Mouse (Mus musculus) kidney, adult 2 months (tissue): Measurements from ENCODE around the gene Spop. TPM values are rescaled to one million over a fixed set of nuclear protein-coding genes. Genes with fewer than 3 reads are reported as not detected.

Source experiments
- DNase-seq: peaks from one replicate; pipeline ENCODE4 v3.0.0; 2021
- H3K27ac ChIP-seq: fragments of 200-500 bp; 2 replicates; pipeline ENCODE4 v1.5.1; 2012; ENCODE audit warnings: low read depth, low read length, control low read depth, inconsistent platforms; ENCODE audit not compliant: insufficient read depth
- H3K27me3 ChIP-seq: fragments of 200-500 bp; replicated peaks from 2 replicates; pipeline ENCODE4 v1.6.1; 2012; ENCODE audit warnings: mild to moderate bottlenecking, moderate library complexity, low read length, inconsistent platforms; ENCODE audit not compliant: control insufficient read depth, insufficient read depth
- H3K36me3 ChIP-seq: fragments of 200-500 bp; 2 replicates; pipeline ENCODE4 v1.6.1; 2012; ENCODE audit warnings: mild to moderate bottlenecking, moderate library complexity, low read length, inconsistent platforms; ENCODE audit not compliant: control insufficient read depth, insufficient read depth
- H3K4me1 ChIP-seq: fragments of 200-500 bp; 2 replicates; pipeline ENCODE4 v1.6.1; 2011; ENCODE audit warnings: low read length; ENCODE audit not compliant: control insufficient read depth, insufficient read depth
- H3K4me3 ChIP-seq: fragments of 200-500 bp; 2 replicates; pipeline ENCODE4 v1.5.1; 2011; ENCODE audit warnings: mild to moderate bottlenecking, low read depth, low read length, control low read depth; ENCODE audit not compliant: insufficient read depth
- CTCF ChIP-seq: fragments of 200-500 bp; conservative IDR thresholded peaks from 2 replicates; pipeline ENCODE4 v1.5.1; 2011; ENCODE audit warnings: low read depth, mild to moderate bottlenecking, control low read depth, low read length, moderate library complexity, mixed read lengths; ENCODE audit not compliant: insufficient read depth, insufficient read length
- POLR2A ChIP-seq: fragments of 200-500 bp; IDR thresholded peaks from one replicate; pipeline ENCODE4 v1.6.1; 2011; ENCODE audit warnings: low read depth, low read length, control low read depth
- WGBS: fragments of 180-500 bp; shearing (Covaris S2); methylation state at CpG from one replicate; pipeline ENCODE4 v1.1.7; 2018; 5-methylcytosine and 5-hydroxymethylcytosine counted together
- polyA plus RNA-seq: library from polyadenylated mRNA; depleted of rRNA; stranded (reverse); fragments of >200 nt; gene quantifications from 2 replicates; pipeline ENCODE4 v1.2.3, GENCODE M21; 2012

Spop gene
- polyA plus RNA-seq, 1 experiment: 66.4 TPM

DNA sequence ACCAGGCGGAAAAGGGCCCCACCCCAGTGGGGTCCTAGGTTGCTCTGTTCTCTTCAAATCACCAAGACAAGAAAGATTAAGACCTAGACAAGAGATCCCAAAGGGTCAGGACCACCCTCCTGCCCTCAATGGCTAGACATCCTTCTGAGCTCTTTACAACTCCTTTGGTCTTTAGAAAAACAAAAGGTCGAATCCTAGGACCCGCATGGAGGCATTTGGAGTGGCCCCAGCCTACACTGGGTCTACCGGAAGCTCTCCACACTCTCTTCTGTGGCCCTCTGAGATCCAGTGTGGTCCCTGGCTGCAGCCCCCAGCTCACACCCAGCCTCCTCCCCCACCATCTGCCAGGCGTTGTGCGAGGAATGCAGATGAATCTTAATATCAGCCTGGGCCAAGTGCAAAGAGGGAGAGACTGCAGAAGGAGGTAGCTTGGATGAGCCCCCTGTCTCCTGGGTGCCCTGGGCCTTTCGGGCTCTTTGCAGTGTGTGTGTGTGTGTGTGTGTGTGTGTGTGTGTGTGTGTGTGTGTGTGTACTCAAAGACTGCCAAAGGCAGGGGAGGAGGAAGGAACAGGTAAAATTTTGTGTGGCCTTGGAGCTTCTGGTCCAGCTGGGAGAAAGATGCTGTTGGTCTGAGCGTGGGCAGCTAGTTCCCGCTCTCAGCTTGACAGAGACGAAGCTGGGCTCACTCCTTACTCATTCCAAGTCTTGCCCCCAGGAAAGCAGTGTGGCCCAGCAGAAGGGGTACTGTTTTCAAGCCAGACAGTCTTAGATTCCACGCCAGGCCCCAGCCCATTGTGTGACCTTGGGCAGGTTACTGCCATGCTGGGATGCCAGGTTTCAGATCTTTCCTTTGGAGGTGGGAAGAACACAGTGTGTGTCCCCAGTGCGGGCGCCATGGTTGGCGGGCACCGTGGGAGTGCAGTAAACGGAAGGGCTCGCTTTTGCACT is 101.8 kb downstream of the Spop start:
- Histone ChIP-seq H3K27me3 (0 out of 2 replicates have a peak, but pooled peaks cover 3% of the 10 kb centered on the region), H3K27ac (no peak overlapping the region), H3K36me3 (no peaks in the 10 kb centered on the region), H3K4me1 (no peaks in the 10 kb centered on the region), H3K4me3 (no peak overlapping the region)
- TF ChIP-seq POLR2A (no peak), CTCF (no peak)
- 67% methylated on average over 17 of the region's 17 CpGs for WGBS
- no peak for DNase-seq

DNA sequence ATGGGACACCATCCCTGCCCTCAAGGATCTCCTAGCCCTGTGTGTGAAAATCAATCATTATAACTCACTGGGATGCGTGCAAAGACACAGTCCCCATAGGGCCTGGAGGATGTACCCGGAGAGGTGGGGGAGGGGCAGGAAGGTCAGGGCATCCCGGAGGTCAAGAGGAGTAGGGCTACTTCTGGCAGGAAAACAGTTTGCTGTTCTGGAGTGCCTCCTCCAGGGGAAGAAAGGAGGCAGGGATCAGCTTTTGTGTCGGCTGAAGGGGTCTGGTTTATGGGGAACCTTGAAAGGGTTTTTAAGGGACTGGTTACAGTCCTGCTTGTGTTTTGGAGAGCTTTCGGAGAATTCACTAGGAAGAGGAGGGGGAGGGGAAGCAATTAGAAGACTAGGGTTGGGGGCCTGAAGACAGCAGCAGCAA is 102.6 kb downstream of the Spop start:
- Histone ChIP-seq H3K36me3 (no peaks in the 10 kb centered on the region), H3K4me3 (no peak overlapping the region), H3K4me1 (no peaks in the 10 kb centered on the region; the same call in 1 of the 2 replicates), H3K27ac (no peak overlapping the region), H3K27me3 (0 out of 2 replicates have a peak, but pooled peaks cover 3% of the 10 kb centered on the region)
- DNase-seq: no peak
- WGBS: 26% methylated on average over 5 of the region's 5 CpGs
- no peak for TF ChIP-seq CTCF
- no peak for TF ChIP-seq POLR2A

DNA sequence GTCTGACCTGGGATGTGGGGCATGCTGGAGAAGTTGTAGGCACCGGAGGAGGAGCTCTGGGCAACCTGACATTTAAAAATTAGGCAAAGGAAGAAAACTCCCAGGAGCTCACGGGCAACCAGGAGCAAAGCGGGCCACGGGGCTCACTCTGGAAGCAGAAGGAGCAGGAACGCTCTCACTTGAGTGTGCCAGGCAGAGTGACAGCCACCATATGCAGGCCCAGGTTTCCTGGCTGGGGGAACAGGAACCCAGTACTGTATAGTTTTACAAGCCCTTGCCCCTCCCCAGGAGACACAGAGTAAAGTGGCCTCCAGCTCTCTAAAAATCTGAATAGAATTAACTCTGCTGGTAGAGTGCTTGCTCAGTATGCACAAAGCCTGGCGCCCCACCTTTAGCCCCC is 103.3 kb downstream of the Spop start:
- H3K27me3 ChIP-seq: 0 out of 2 replicates have a peak, but pooled peaks cover 3% of the 10 kb centered on the region
- 49% methylated on average over 6 of the region's 6 CpGs for WGBS
- H3K36me3 ChIP-seq: no peaks in the 10 kb centered on the region

DNA sequence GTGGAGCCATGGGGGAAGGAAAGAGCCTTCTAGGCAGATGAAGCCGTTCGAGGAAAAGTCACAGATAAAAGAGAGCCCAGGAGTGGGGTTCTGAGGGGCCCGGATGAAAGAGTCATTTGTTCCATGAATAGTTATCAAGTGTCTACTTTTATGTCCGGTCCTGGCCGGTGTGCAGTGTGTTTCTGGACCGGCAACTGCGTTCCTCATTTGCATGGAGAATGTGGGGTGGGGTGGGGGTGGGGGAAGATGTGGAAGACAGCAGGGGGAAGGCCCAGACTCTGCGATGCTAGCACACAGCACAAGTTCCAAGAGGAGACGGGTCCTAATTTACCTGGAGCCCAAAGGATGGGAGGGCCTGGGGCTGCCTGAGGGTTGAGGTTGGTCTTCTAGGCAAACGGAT is 105.4 kb downstream of the Spop start:
- Histone ChIP-seq H3K36me3 (no peaks in the 10 kb centered on the region), H3K27me3 (no peaks in the 10 kb centered on the region), H3K4me1 (no peaks in the 10 kb centered on the region; the same call in 1 of the 2 replicates), H3K27ac (no peak overlapping the region), H3K4me3 (no peak overlapping the region)
- 76% methylated on average over 10 of the region's 10 CpGs for WGBS
- no peak for TF ChIP-seq CTCF
- TF ChIP-seq POLR2A: no peak
- no peak for DNase-seq

More for the DNA sequence above, 103.3 kb downstream of the Spop start:
- TF ChIP-seq POLR2A: no peak
- no peaks in the 10 kb centered on the region; the same call in 1 of the 2 replicates for H3K4me1 ChIP-seq
- no peak for DNase-seq
- no peak overlapping the region for H3K4me3 ChIP-seq
- no peak overlapping the region for H3K27ac ChIP-seq

DNA sequence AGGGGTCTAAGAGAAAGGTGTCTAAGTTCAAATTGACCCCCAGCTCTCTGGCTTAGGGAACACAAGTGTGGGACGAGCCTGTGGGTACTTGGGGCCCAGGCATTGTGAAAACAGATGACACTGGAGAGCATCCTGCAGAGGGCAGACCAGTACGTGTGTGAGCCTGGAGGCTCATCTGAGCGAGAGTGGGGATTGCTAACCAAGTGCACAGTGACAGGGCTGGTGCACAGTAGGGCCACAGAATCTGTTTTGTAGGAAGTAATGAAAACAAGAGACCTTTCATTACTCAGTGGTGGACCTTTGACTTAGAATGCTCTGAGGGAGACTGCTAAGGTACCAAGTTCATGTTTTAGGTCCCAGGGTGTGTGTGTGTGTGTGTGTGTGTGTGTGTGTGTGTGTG is 106.1 kb downstream of the Spop start:
- TF ChIP-seq CTCF: no peak
- TF ChIP-seq POLR2A: no peak
- no peak overlapping the region for H3K4me3 ChIP-seq
- H3K36me3 ChIP-seq: no peaks in the 10 kb centered on the region
- DNase-seq: no peak
- no peaks in the 10 kb centered on the region for H3K27me3 ChIP-seq
- H3K4me1 ChIP-seq: no peaks in the 10 kb centered on the region; the same call in 1 of the 2 replicates
- no peak overlapping the region for H3K27ac ChIP-seq
- WGBS: 70% methylated on average over 3 of the region's 3 CpGs

DNA sequence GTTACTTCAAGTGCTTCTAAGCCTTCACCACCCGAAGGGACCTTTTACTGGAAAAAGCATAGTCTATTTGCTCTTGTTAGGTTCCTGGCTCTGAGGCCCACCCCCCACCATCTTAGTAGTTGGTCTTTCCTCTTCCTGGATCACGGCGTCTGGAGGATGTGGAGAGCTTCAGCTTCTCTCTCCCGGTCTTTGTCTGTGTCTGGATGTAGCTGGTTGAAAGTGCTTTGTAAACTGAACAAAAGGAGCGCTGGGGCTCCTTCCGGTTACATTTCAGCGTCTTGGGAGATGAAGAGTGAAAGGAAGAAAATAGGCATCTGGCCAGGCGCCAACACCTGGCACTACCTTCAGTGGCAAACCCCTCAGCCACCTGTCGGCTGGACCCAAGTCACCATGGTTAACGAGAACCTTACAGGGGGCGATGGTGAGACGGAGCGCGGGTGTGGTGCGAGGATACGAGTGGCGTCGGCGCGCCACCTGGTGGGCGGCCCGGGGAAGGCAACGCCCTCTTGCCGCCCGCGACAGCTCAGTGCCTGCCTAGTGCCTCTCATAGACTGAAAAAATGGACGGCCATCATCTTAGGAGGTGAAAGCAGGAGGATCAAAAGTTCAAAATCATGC is 106.7 kb downstream of the Spop start:
- H3K36me3 ChIP-seq: no peaks in the 10 kb centered on the region
- peak; percentile 95 for TF ChIP-seq CTCF
- no peak for TF ChIP-seq POLR2A
- 5% methylated on average over 27 of the region's 27 CpGs for WGBS
- H3K27ac ChIP-seq: no peak overlapping the region
- no peaks in the 10 kb centered on the region for H3K27me3 ChIP-seq
- H3K4me3 ChIP-seq: peak overlapping the region; percentile 9; the same call in 1 of the 2 replicates
- DNase-seq: peak; percentile 86
- H3K4me1 ChIP-seq: no peaks in the 10 kb centered on the region; the same call in 1 of the 2 replicates

DNA sequence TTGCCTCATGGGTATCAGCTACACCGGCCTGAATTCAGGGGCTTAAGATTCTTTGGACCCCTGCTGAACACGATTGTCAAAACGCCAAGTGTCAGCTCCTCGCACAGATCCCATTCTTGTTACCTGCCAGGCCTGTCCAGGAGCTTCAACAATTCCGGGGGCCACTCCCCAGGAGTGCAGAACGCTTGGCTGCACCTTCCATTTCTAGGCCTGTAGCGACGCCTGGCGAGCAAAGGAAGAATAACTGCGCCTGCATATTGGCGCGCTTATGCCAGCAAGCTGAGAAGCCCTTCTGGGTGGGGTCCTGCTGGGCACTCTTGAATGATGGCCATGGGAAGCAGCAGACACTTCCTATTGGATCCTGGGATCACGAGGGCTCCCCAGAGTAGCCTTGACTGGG is 107.7 kb downstream of the Spop start:
- no peak overlapping the region for H3K27ac ChIP-seq
- under 1% methylated on average over 13 of the region's 13 CpGs for WGBS
- H3K4me3 ChIP-seq: 0 out of 2 replicates have a peak overlapping the region, but pooled peaks have one; percentile 10
- H3K36me3 ChIP-seq: no peaks in the 10 kb centered on the region
- DNase-seq: peak; percentile 77
- no peak for TF ChIP-seq POLR2A
- TF ChIP-seq CTCF: peak; percentile 92
- no peaks in the 10 kb centered on the region; the same call in 1 of the 2 replicates for H3K4me1 ChIP-seq
- H3K27me3 ChIP-seq: no peaks in the 10 kb centered on the region
